Mouse (Mus musculus) urinary bladder, postnatal 10 days (tissue): Measurements from ENCODE around the gene Stk11.
"Not testable (repeated sequence)": the region's sequence is repeated elsewhere in the genome, so short reads cannot be mapped to it uniquely, and the experiment has no call there.

Experiments used
- DNase-seq: peaks from one replicate; pipeline ENCODE4 v3.0.0; 2022; ENCODE audit warnings: low spot score

Stk11 gene

GRCm38 (mm10) chr10:80157141-80157929, 41.7 kb downstream of the Stk11 start:
- DNase-seq: no peak

- DNase-seq: no peak
Observed at GRCm38 (mm10) chr10:80158307-80158986, 42.8 kb downstream of the Stk11 start.

- DNase-seq: no peak
Observed at GRCm38 (mm10) chr10:80159021-80159560, 43.5 kb downstream of the Stk11 start.

GRCm38 (mm10) chr10:80159561-80160454, 44.2 kb downstream of the Stk11 start:
- peak; percentile 89 for DNase-seq

GRCm38 (mm10) chr10:80160455-80161371, 45.1 kb downstream of the Stk11 start:
- peak; percentile 46 for DNase-seq

- DNase-seq: no peak
Observed at GRCm38 (mm10) chr10:80161522-80162242, 46.1 kb downstream of the Stk11 start.

GRCm38 (mm10) chr10:80162243-80162608, 46.6 kb downstream of the Stk11 start:
- DNase-seq: no peak

- no peak for DNase-seq
Observed at GRCm38 (mm10) chr10:80162716-80163299, 47.2 kb downstream of the Stk11 start.

GRCm38 (mm10) chr10:80163721-80164120, 48.1 kb downstream of the Stk11 start:
- no peak for DNase-seq

- DNase-seq: no peak
Observed at GRCm38 (mm10) chr10:80164161-80164997, 48.8 kb downstream of the Stk11 start.

- peak; percentile 85 for DNase-seq
Observed at GRCm38 (mm10) chr10:80164998-80165344, 49.4 kb downstream of the Stk11 start.

GRCm38 (mm10) chr10:80165392-80166128, 50.0 kb downstream of the Stk11 start, which contains the start of gene Cirbp:
Cirbp (plus strand) TSS chr10:80165985.
- no peak for DNase-seq

GRCm38 (mm10) chr10:80166136-80166535, 50.5 kb downstream of the Stk11 start:
- not testable (repeated sequence) for DNase-seq

- DNase-seq: peak; percentile 94
Observed at GRCm38 (mm10) chr10:80167460-80168037, 51.9 kb downstream of the Stk11 start.

GRCm38 (mm10) chr10:80168038-80168661, 52.5 kb downstream of the Stk11 start:
- DNase-seq: peak; percentile 84

- DNase-seq: no peak
Observed at GRCm38 (mm10) chr10:80169070-80169469, 53.5 kb downstream of the Stk11 start.

GRCm38 (mm10) chr10:80169651-80170050, 54.0 kb downstream of the Stk11 start:
- DNase-seq: no peak
